Mouse (Mus musculus): ENCODE measurements around the gene Sp3.

DNA sequence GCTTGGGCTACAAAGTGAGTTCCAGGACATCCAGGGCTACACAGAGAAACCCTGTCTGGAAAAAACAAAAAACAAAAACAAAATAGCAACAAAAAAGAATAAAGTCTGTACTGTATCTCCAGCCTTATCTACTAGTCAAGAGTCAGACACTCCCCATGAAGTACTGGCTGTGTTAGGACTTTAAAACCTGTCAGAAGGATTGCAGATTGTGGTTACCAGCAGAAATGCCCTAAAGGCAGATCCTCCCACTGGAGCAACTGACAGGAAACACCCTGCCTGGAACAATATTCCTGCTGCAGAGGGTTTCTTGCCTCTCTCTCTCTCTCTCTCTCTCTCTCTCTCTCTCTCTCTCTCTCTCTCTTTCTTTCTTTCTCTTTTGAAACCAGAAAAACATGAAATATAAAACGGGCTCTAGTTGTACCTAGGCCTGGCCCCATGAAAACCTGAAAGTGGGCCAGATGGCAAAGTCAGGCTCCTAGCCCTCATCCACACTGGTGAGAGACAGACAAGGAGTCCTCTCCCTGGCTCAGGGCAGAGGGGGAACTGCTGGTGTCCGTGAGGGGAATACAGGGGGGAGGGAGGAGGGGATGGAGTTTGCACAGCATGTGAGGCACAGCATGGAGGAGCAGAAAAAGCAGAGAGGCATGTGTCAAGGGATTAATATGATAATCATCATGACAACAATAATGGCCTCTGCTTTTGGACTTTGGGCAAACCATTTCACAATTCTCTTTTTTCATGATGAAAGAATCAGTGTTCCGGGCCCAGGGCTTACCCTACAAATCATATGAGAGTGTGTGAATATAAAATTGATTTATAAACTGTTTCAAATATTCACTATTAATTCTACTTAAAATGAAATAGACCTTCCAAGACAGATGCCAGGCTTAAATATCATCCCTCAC, 25.6 kb upstream of the Sp3 start:
- no peak for TF ChIP-seq CTCF (IDR thresholded peaks at IDR 0.05; ENCODE audit: extremely low read depth, insufficient read depth, low read length)
- TF ChIP-seq POLR2A (IDR thresholded peaks at IDR 0.05; ENCODE audit: extremely low read depth, insufficient read depth, low read length): no peak

All from cortical plate, adult 2 months (tissue).